Mouse (Mus musculus): ENCODE results near the gene Fxyd3. TPM values are rescaled to one million over a fixed set of nuclear protein-coding genes. Genes with fewer than 3 reads are reported as not detected.

Gene Fxyd3
- polyA plus RNA-seq, 1 experiment: 1.0 TPM

DNA sequence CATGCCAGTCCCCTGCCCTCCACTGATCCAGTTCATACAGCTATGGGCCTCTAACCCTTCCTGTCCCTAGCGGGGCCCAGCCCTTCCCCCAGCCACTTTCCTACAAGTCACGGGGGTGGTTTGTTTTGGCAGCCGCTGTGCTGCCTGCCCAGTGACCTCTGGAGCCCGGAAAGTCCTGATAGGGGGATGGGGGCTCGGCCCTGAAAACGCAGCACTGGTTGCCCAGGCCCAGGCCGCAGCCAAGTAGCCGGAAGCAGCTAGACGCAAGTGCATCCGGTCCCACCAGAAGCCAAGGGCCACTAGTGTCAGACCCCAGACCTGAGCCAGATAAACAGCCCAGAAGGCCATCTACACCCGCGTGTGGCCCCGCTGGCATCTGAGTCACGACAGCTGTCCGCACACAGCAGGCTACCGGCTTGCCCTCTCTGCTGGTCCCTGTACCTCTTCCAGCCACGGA lies 39.1 kb upstream of the Fxyd3 start:
- no peak overlapping the region for H3K4me3 ChIP-seq (ENCODE audit: insufficient read depth, low read length)
- no peak overlapping the region for H3K27ac ChIP-seq (ENCODE audit: insufficient read depth, low read length)
- no peak for TF ChIP-seq POLR2A (IDR thresholded peaks at IDR 0.05; ENCODE audit: extremely low read depth, insufficient read depth, low read length)
- TF ChIP-seq CTCF (IDR thresholded peaks at IDR 0.05; ENCODE audit: extremely low read depth, insufficient read depth, low read length): no peak
- peaks cover 4% of the 10 kb centered on the region for H3K4me1 ChIP-seq (ENCODE audit: control insufficient read depth, insufficient read depth, low read length)

DNA sequence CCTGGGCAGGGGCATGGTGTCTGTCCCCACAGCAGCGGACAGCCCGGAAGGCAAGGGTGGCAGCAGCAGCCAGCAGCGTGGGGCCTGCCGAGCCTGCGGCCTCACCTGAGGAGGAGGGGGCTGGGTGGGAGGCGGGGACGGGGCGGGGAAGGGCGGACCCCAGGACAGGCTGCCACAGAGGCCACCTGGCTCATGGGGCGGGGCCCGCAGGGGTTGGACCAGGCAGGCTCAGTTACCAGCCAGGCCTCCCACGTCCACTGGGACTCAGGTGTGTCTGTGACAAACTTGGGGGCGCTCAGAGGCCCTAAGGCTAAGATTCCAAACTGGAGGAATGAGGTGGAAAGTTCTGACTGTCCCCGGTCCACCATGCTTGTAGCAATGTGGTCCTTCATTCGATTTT lies 38.7 kb upstream of the Fxyd3 start, which contains the start of gene Hpn:
Gene Hpn, minus strand, starts transcription at position 109 of the 400 bp plus-strand sequence.
- TF ChIP-seq CTCF (IDR thresholded peaks at IDR 0.05; ENCODE audit: extremely low read depth, insufficient read depth, low read length): no peak
- TF ChIP-seq POLR2A (IDR thresholded peaks at IDR 0.05; ENCODE audit: extremely low read depth, insufficient read depth, low read length): no peak
- H3K4me1 ChIP-seq (ENCODE audit: control insufficient read depth, insufficient read depth, low read length): peaks cover 4% of the 10 kb centered on the region
- H3K27ac ChIP-seq (ENCODE audit: insufficient read depth, low read length): no peak within 1 kb of the TSS
- H3K4me3 ChIP-seq (ENCODE audit: insufficient read depth, low read length): no peak within 1 kb of the TSS

DNA sequence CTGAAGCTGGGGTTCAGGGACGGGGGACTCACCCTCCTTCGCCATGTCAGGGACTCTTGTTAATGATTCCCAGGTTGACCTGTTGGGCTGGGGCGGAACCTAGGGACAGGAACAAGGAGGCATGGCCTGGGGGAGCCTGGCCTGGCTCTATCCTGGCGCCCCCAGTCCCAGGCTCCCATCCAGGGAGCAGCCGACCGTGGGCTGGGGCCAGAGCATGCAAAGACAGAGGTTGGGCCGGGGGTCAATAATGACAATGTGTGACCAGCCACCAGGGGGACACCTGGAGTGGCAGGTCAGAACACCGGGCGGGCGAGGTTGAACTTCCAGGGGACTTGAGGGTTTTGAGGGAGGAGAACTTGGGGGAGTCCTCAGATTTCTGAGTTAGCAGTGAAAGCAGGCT lies 38.1 kb upstream of the Fxyd3 start:
- H3K27ac ChIP-seq (ENCODE audit: insufficient read depth, low read length): no peak overlapping the region
- no peak for TF ChIP-seq CTCF (IDR thresholded peaks at IDR 0.05; ENCODE audit: extremely low read depth, insufficient read depth, low read length)
- TF ChIP-seq POLR2A (IDR thresholded peaks at IDR 0.05; ENCODE audit: extremely low read depth, insufficient read depth, low read length): no peak
- H3K4me3 ChIP-seq (ENCODE audit: insufficient read depth, low read length): no peak overlapping the region
- peaks cover 4% of the 10 kb centered on the region for H3K4me1 ChIP-seq (ENCODE audit: control insufficient read depth, insufficient read depth, low read length)

DNA sequence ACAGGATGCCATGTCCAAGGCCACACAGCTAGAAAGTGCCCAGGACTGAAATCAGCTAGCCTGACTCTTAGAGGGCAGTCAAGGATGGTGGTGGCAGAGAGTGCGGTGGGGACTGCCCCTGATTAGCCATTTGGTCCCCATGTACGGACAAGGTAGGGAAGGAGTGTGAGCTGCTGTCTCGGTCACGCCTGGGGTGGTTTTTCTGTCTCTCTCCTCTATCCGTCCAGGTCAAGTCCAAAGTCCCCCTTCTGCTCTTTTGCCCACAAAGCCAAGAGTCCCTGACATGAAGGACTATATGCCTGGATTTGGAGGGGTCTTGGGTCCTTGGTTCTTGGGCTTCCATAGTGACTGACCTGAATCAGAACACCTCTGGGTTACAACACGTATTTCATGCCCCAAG lies 37.3 kb upstream of the Fxyd3 start:
- Histone ChIP-seq H3K27ac (ENCODE audit: insufficient read depth, low read length) (no peak overlapping the region), H3K4me1 (ENCODE audit: control insufficient read depth, insufficient read depth, low read length) (peaks cover 4% of the 10 kb centered on the region), H3K4me3 (ENCODE audit: insufficient read depth, low read length) (no peak overlapping the region)
- no peak for TF ChIP-seq POLR2A (IDR thresholded peaks at IDR 0.05; ENCODE audit: extremely low read depth, insufficient read depth, low read length)
- TF ChIP-seq CTCF (IDR thresholded peaks at IDR 0.05; ENCODE audit: extremely low read depth, insufficient read depth, low read length): no peak

DNA sequence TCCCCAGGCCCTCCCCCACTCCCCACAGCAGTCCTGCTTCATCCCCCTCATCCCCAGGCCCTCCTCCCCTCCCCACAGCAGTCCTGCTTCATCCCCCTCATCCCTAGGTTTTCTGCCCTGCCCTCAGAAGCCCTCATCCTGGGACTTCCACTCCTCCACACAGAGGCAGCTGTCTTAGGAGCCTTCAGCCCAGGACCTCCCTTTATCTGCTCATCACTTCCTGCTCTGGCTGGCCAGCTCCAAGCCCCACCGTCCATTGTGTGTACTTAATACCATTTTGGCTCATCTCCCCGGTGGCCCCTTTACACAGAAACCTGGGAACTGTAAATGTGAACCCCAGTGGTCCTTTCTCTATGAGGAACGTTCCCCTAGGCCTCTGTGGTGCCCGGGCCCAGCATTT lies 35.5 kb upstream of the Fxyd3 start:
- H3K4me3 ChIP-seq (ENCODE audit: insufficient read depth, low read length): no peak overlapping the region
- no peaks in the 10 kb centered on the region for H3K4me1 ChIP-seq (ENCODE audit: control insufficient read depth, insufficient read depth, low read length)
- no peak overlapping the region for H3K27ac ChIP-seq (ENCODE audit: insufficient read depth, low read length)
- TF ChIP-seq CTCF (IDR thresholded peaks at IDR 0.05; ENCODE audit: extremely low read depth, insufficient read depth, low read length) (no peak), POLR2A (IDR thresholded peaks at IDR 0.05; ENCODE audit: extremely low read depth, insufficient read depth, low read length) (no peak)

DNA sequence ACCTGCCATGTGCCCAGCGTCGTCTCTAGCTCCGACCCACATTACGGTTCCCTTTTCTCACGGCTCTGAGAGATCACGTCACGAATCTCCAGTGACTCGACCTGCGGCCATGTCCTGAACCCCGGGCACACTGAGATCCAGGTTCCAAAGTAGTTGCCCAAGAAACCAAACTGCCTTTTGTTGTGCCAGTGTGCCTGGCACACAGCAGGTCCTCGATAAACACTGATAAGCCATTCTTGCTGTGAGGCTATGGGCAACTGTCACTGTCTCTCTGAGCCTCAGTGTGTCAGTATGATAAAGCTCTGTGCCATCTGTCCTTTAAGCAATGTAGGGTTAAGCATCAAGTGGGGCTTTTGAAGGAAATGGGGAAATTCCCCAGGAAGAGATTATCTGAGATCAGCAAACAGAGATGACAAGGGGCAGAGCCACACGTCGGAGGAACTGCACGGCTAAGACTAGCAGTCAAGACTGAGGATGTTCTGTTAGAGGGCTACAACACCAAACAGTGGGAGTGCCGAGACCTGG lies 34.4 kb upstream of the Fxyd3 start:
- Histone ChIP-seq H3K27ac (ENCODE audit: insufficient read depth, low read length) (no peak overlapping the region), H3K4me3 (ENCODE audit: insufficient read depth, low read length) (no peak overlapping the region), H3K4me1 (ENCODE audit: control insufficient read depth, insufficient read depth, low read length) (no peaks in the 10 kb centered on the region)
- no peak for TF ChIP-seq CTCF (IDR thresholded peaks at IDR 0.05; ENCODE audit: extremely low read depth, insufficient read depth, low read length)
- no peak for TF ChIP-seq POLR2A (IDR thresholded peaks at IDR 0.05; ENCODE audit: extremely low read depth, insufficient read depth, low read length)

DNA sequence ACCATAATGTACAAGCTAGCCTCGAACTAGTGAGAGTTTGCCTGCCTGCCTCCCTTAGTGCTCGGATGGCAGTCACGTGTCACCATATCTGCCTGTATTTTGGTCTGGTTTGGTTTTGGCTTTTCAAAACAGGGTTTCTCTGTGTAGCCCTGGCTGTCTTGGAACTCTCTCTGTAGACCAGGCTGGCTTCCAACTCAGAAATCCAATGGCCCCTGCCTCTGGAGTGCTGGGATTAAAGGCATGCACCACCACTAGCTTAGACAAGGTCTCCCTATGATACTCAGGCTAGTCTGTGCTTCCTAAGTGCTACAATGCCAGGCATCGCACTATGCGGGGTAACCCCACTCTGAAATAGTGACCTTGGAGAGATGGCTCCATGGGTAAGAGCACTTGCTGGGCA lies 33.3 kb upstream of the Fxyd3 start:
- TF ChIP-seq CTCF (IDR thresholded peaks at IDR 0.05; ENCODE audit: extremely low read depth, insufficient read depth, low read length): no peak
- TF ChIP-seq POLR2A (IDR thresholded peaks at IDR 0.05; ENCODE audit: extremely low read depth, insufficient read depth, low read length): no peak
- H3K4me3 ChIP-seq (ENCODE audit: insufficient read depth, low read length): no peak overlapping the region
- 0 out of 2 replicates have a peak, but pooled peaks cover 2% of the 10 kb centered on the region for H3K4me1 ChIP-seq (ENCODE audit: control insufficient read depth, insufficient read depth, low read length)
- no peak overlapping the region for H3K27ac ChIP-seq (ENCODE audit: insufficient read depth, low read length)

DNA sequence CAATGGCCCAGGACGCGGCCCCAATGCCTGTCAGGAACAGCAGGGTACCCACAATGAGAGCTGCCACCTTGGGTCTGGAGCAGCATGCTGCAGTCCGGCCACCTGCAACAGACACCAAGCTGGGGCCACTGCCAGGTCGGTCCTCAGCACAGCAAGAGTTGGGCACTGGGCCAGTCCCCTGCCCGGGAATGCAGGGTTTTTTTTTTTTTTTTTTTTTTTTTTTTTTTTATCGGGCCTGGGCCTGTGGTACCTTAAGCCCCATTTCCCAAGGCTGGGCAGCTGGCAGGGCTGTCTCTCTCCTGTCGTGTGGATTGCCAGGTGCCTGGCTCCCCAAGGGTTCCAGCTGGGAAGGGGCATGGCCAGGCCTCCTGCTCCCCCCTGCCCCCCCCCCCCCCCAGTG lies 32.6 kb upstream of the Fxyd3 start:
- Histone ChIP-seq H3K4me3 (ENCODE audit: insufficient read depth, low read length) (no peak overlapping the region), H3K4me1 (ENCODE audit: control insufficient read depth, insufficient read depth, low read length) (0 out of 2 replicates have a peak, but pooled peaks cover 2% of the 10 kb centered on the region), H3K27ac (ENCODE audit: insufficient read depth, low read length) (no peak overlapping the region)
- TF ChIP-seq POLR2A (IDR thresholded peaks at IDR 0.05; ENCODE audit: extremely low read depth, insufficient read depth, low read length): no peak
- TF ChIP-seq CTCF (IDR thresholded peaks at IDR 0.05; ENCODE audit: extremely low read depth, insufficient read depth, low read length): no peak

DNA sequence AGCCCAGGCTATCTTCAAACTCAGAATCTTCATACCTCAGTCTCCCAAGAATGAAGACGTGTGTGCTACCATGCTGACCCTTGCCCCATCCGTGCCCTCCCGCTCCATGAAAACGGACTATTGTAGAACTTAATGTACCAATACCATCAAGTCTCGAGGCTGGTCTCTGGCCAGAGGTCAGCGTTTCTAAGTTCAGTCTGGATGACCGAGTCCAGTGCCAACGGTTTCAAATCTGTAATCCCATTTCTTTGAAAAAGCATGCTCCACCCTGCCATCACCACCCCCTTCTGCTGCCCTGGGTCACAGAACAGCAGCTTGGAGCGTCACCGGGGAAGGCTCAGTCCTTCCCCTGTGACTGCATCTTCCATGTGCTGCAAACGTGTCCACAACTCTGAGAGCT lies 31.3 kb upstream of the Fxyd3 start:
- H3K4me3 ChIP-seq (ENCODE audit: insufficient read depth, low read length): no peak overlapping the region
- no peak for TF ChIP-seq CTCF (IDR thresholded peaks at IDR 0.05; ENCODE audit: extremely low read depth, insufficient read depth, low read length)
- no peak for TF ChIP-seq POLR2A (IDR thresholded peaks at IDR 0.05; ENCODE audit: extremely low read depth, insufficient read depth, low read length)
- no peak overlapping the region for H3K27ac ChIP-seq (ENCODE audit: insufficient read depth, low read length)
- H3K4me1 ChIP-seq (ENCODE audit: control insufficient read depth, insufficient read depth, low read length): 0 out of 2 replicates have a peak, but pooled peaks cover 2% of the 10 kb centered on the region

DNA sequence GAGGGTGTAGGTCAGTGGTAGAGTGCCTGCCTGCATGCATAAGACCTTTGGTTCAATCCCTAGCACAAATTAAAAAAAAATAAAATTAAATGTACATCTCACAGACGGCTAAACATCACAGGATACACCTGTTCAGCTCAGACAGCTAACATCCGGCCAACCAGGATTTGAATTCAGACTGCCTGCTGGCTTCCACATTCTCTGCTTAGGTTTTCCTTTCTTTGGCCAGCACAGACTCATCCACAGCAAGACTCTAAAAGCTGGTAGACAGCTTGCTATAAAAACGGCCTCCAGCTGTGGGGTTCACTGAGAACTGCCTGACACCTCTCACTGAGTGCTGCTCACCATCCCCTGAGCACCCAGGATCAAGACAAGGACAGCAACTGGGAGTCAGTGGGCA lies 29.7 kb upstream of the Fxyd3 start:
- Histone ChIP-seq H3K4me3 (ENCODE audit: insufficient read depth, low read length) (no peak overlapping the region), H3K4me1 (ENCODE audit: control insufficient read depth, insufficient read depth, low read length) (0 out of 2 replicates have a peak, but pooled peaks cover 2% of the 10 kb centered on the region), H3K27ac (ENCODE audit: insufficient read depth, low read length) (no peak overlapping the region)
- TF ChIP-seq POLR2A (IDR thresholded peaks at IDR 0.05; ENCODE audit: extremely low read depth, insufficient read depth, low read length) (no peak), CTCF (IDR thresholded peaks at IDR 0.05; ENCODE audit: extremely low read depth, insufficient read depth, low read length) (no peak)

Measured in cortical plate, adult 2 months (tissue).